ENCODE assay signal across 28 mouse cellular contexts in genomic region chr4:7912675-7913074, GRCm38 (mm10).
DNase-seq lines count a peak whose midpoint lies in the region; ATAC-seq and TF ChIP-seq lines count a peak whose summit lies in the region.
"Had no signal": no experiment of that assay in that cellular context is flagged by ENCODE, and none has a peak within 500 bp of the region (broad histone marks: within the 10 kb centered on the region; RNA-seq: fewer than 3 reads in every experiment).

No protein-coding gene starts in this region.

- TF ChIP-seq CTCF in stomach, postnatal 0 days (IDR thresholded peaks at IDR 0.05; ENCODE audit: low read depth): no peak

- intact Hi-C loops in left cerebral cortex, postnatal 25 days (cut with DNase I): no loop called here

- no peaks in the 10 kb centered on the region for H3K36me3 ChIP-seq in stomach, postnatal 0 days (ENCODE audit: control insufficient read depth, insufficient read depth, low read length)
- H3K36me3 ChIP-seq: embryonic facial prominence, embryonic 10.5 days; embryonic facial prominence, embryonic 13.5 days; forebrain, embryonic 12.5 days; G1E; hindbrain, embryonic 10.5 days; hindbrain, embryonic 13.5 days had no signal

- ATAC-seq in CD4-positive, CD25-positive, alpha-beta regulatory T cell, adult 4 months: peak; percentile 90
- peak; percentile 65; the same call in 1 of the 2 replicates for ATAC-seq in common myeloid progenitor, adult 5-6 weeks (replicated peaks; ENCODE audit: low read depth, poor library complexity, severe bottlenecking)
- ATAC-seq in inflammation-experienced regulatory T-cells, adult 6 months: peak; percentile 92
- no peak for ATAC-seq in stomach, postnatal 0 days (ENCODE audit: low FRiP score, low TSS enrichment)
- ATAC-seq: forebrain, embryonic 16.5 days; hindbrain, embryonic 16.5 days; intestine, postnatal 0 days; Patski had no signal

- no peak overlapping the region for H3K27ac ChIP-seq in stomach, postnatal 0 days (replicated peaks)
- H3K27ac ChIP-seq: embryonic facial prominence, embryonic 10.5 days; embryonic facial prominence, embryonic 13.5 days; forebrain, embryonic 12.5 days; hindbrain, embryonic 10.5 days; hindbrain, embryonic 13.5 days had no signal

- no peak for TF ChIP-seq EP300 in stomach, postnatal 0 days (optimal IDR thresholded peaks at IDR 0.05)

- H3K9me3 ChIP-seq in stomach, postnatal 0 days (ENCODE audit: control insufficient read depth, low read length): no peaks in the 10 kb centered on the region
- H3K9me3 ChIP-seq: embryonic facial prominence, embryonic 10.5 days; embryonic facial prominence, embryonic 13.5 days; forebrain, embryonic 12.5 days; G1E; hindbrain, embryonic 10.5 days; hindbrain, embryonic 13.5 days had no signal

- H3K4me1 ChIP-seq in stomach, postnatal 0 days (replicated peaks; ENCODE audit: control insufficient read depth, insufficient read depth): no peaks in the 10 kb centered on the region
- H3K4me1 ChIP-seq: embryonic facial prominence, embryonic 10.5 days; embryonic facial prominence, embryonic 13.5 days; forebrain, embryonic 12.5 days; hindbrain, embryonic 10.5 days; hindbrain, embryonic 13.5 days had no signal

- H3K4me2 ChIP-seq in stomach, postnatal 0 days (replicated peaks; ENCODE audit: low read depth): no peak overlapping the region
- H3K4me2 ChIP-seq: embryonic facial prominence, embryonic 13.5 days; forebrain, embryonic 12.5 days; heart, embryonic 11.5 days; hindbrain, embryonic 13.5 days had no signal

- DNase-seq in A20 (ENCODE audit: low read depth, low spot score): peak; percentile 7
- DNase-seq in stomach, postnatal 0 days (ENCODE audit: low spot score): no peak
- DNase-seq in thymus, postnatal 4 days: no peak
- no peak for DNase-seq in left cerebral cortex, postnatal 25 days (ENCODE audit: low spot score in 2 of 2)
- DNase-seq: adrenal gland, adult 2 months; adrenal gland, postnatal 14 days; cerebellum, adult 11-12 months; cerebellum, adult 8-10 months; cerebellum, postnatal 14 days; embryo, embryonic 11 days; gastrocnemius, postnatal 14 days; heart, adult 11 months; kidney, adult 2 months had no signal

- no peaks in the 10 kb centered on the region for H3K27me3 ChIP-seq in stomach, postnatal 0 days (ENCODE audit: control insufficient read depth, insufficient read depth, low read length)
- H3K27me3 ChIP-seq: embryonic facial prominence, embryonic 13.5 days; forebrain, embryonic 12.5 days; hindbrain, embryonic 13.5 days had no signal

- no peak overlapping the region for H3K4me3 ChIP-seq in stomach, postnatal 0 days (ENCODE audit: low read depth, low read length)
- H3K4me3 ChIP-seq: embryonic facial prominence, embryonic 10.5 days; embryonic facial prominence, embryonic 13.5 days; erythroblast, embryonic 14.5 days; forebrain, embryonic 12.5 days; hindbrain, embryonic 10.5 days; hindbrain, embryonic 13.5 days had no signal

- 78% methylated on average over 2 of the region's 2 CpGs for WGBS in stomach, postnatal 0 days

- H3K9ac ChIP-seq in stomach, postnatal 0 days (ENCODE audit: low read length): no peak overlapping the region
- H3K9ac ChIP-seq: embryonic facial prominence, embryonic 13.5 days; forebrain, embryonic 12.5 days; hindbrain, embryonic 13.5 days had no signal
